Mouse (Mus musculus) cortical plate, adult 2 months (tissue): ENCODE measurements at regions not wholly inside any gene's neighbourhood (a gene's known extent, or its start where the extent isn't known, plus 50 kb on each side); places are given as distances from the start of the nearest gene placed in this dataset.

ENCODE experiments used
- H3K27ac ChIP-seq: fragments of 200-500 bp; 2 replicates; pipeline ENCODE4 v1.5.1; 2012; ENCODE audit warnings: low read length, control low read depth, inconsistent platforms; ENCODE audit not compliant: insufficient read depth
- H3K4me1 ChIP-seq: fragments of 200-500 bp; 2 replicates; pipeline ENCODE4 v1.6.1; 2011; ENCODE audit warnings: low read length; ENCODE audit not compliant: control insufficient read depth, insufficient read depth
- H3K4me3 ChIP-seq: fragments of 200-500 bp; 2 replicates; pipeline ENCODE4 v1.5.1; 2011; ENCODE audit warnings: mild to moderate bottlenecking, low read length, control low read depth; ENCODE audit not compliant: insufficient read depth
- CTCF ChIP-seq: fragments of 200-500 bp; IDR thresholded peaks from 2 replicates; pipeline ENCODE4 v1.5.1; 2011; ENCODE audit warnings: mild to moderate bottlenecking, control low read depth, low read length; ENCODE audit not compliant: insufficient read depth; ENCODE audit errors: extremely low read depth
- POLR2A ChIP-seq: fragments of 200-500 bp; IDR thresholded peaks from 2 replicates; pipeline ENCODE4 v1.6.1; 2011; ENCODE audit warnings: mild to moderate bottlenecking, low read length, control low read depth; ENCODE audit not compliant: insufficient read depth; ENCODE audit errors: extremely low read depth

DNA sequence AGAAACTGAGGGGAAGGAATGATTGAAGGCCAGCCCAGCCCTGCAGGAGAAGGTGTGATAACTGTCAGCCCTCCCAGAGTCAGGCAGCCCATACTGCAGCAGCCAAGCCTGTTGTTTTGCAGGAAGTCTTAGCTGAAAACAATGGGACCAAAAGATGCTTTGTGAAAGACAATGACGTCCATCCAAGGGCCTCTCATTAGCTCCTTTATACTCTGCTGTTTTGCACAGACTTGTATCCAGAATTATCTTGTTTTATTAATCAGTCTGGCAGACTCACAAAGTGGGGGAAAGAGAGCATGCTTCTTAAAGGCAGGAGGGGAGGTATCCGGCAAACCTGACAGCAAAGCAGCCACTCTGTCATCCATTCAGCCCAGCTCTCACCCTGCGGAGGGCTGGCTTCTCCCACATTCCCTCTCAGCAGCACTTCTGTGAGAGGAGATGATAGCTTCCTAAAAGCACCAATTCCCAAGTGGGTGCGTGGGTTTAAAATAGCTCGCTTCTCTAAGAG, 131.9 kb upstream of the Bach2 start:
- peaks cover 3% of the 10 kb centered on the region; the same call in 1 of the 2 replicates for H3K4me1 ChIP-seq
- H3K4me3 ChIP-seq = no peak overlapping the region
- no peak overlapping the region for H3K27ac ChIP-seq
- TF ChIP-seq POLR2A = no peak

DNA sequence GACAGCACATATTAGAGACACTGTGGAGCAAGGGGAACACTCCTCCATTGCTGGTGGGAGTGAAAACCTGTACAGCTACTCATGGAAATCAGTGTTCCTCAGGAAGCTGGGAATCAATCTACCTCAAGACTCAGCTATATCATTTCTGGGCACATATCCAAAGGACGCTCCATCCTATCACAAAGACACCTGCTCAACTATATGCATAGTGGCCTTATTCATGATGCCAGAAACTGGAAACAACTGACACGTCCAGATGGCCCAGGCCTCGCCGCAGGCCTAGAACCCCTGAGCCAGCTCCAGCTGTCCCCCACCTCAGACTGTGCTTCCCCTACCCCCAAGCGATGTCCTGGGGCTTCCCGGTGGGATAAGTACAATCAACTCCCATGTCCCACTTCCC, 116.3 kb upstream of the Bach2 start:
- TF ChIP-seq POLR2A = no peak
- TF ChIP-seq CTCF = no peak
- no peak overlapping the region for H3K27ac ChIP-seq
- no peak overlapping the region for H3K4me3 ChIP-seq
- H3K4me1 ChIP-seq = no peaks in the 10 kb centered on the region

DNA sequence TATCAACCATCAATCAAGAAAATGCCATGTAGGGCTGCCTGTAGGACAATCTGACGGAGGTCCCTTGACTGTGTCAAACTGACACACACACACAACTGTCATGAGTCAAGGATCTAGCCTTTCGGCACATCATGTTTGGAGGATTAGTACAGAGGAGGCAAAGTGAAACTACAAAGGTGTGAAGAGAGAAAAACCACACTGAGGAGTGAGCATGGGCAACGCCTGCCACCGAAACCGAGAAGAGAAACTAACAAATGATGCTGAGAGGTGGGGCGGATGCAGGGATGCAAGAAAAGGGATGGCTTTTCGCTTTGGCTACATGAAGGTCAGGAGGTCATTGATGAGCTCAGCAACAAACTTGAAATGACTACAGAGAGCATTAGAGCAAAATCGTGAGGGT, 111.8 kb upstream of the Bach2 start:
- TF ChIP-seq CTCF (no peak), POLR2A (no peak)
- Histone ChIP-seq H3K27ac (no peak overlapping the region), H3K4me3 (no peak overlapping the region), H3K4me1 (no peaks in the 10 kb centered on the region)

DNA sequence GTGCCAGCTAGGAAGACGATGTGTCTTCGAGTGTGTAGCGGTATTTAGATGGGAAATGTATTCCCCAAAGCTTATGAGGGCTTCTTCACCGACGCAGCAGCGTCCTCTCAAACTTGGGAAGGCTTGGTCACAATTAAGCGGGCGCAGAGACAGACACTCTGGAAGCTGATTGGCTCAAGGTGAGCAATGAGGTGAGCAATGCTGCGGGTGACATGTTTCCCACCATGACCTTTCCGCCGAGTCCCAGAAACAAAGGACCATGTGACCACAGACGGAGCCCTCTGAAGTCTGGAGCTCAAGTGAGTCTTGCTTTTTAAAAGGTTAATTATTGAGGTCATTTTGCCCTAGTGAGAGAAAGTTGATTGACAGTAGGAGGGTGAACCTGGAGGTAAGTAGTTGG, 108.0 kb upstream of the Bach2 start:
- H3K27ac ChIP-seq = no peak overlapping the region
- H3K4me1 ChIP-seq = no peaks in the 10 kb centered on the region
- no peak overlapping the region for H3K4me3 ChIP-seq
- no peak for TF ChIP-seq CTCF
- TF ChIP-seq POLR2A = no peak

DNA sequence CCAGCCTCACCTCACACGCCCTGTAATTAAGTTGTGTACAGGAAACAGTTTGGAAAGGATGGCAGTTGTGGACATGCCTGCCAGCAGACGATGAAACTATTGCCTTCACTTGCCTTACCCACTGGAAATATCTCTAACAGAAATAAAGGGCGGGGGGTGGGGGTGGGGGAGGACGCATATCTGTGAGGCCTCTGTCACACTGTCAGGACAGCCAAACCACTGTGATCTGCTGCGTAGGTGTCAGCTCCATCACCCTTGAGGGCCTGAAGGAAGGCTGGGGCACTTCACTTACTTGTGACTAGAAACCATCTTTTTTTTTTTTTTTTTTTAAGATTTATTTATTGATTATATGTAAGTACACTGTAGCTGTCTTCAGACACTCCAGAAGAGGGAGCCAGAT, 106.8 kb upstream of the Bach2 start:
- no peak overlapping the region for H3K4me3 ChIP-seq
- no peak overlapping the region for H3K27ac ChIP-seq
- H3K4me1 ChIP-seq = no peaks in the 10 kb centered on the region
- no peak for TF ChIP-seq POLR2A
- TF ChIP-seq CTCF = no peak

DNA sequence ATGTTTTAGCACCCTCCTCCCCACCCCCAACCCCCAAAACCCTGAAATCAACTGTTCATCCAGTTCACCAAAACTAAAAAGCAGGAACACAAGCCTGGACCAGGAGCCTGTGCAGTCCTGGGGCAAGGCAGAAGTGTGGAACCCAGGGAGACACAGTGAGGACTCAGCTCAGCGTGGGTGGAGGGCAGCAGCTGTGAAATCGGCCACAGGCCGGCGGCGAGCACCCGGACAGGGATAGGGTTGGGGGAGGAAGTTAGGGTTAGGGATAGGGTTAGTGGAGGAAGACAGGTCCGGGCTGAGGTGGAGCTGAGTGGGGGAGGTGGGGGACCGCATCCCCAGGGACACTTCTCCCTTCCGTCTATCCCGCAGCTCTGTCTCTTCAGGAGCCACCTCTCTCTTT, 102.5 kb upstream of the Bach2 start:
- Histone ChIP-seq H3K4me3 (no peak overlapping the region), H3K27ac (no peak overlapping the region), H3K4me1 (no peaks in the 10 kb centered on the region)
- TF ChIP-seq POLR2A (no peak), CTCF (no peak)

DNA sequence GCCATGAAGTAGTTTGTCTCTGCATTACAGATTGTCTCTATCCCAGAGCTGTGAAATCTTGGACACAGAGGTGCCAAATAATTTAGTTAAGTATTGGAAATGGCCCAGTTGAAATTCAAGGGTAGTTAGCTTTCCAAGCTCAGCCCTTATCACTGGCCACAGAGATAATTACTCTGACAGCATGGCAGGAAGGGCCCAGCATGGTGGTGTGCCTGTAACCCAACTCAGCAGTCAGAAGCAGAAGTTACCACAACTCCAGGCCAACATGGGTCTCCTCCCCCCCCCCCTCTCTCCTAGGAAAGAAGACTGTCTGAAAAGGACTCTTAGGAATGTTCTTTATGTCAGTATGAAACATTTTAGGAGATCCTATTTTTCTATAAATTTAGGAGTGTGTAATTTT, 101.4 kb upstream of the Bach2 start:
- no peak overlapping the region for H3K27ac ChIP-seq
- TF ChIP-seq POLR2A (no peak), CTCF (no peak)
- no peak overlapping the region for H3K4me3 ChIP-seq
- no peaks in the 10 kb centered on the region for H3K4me1 ChIP-seq

DNA sequence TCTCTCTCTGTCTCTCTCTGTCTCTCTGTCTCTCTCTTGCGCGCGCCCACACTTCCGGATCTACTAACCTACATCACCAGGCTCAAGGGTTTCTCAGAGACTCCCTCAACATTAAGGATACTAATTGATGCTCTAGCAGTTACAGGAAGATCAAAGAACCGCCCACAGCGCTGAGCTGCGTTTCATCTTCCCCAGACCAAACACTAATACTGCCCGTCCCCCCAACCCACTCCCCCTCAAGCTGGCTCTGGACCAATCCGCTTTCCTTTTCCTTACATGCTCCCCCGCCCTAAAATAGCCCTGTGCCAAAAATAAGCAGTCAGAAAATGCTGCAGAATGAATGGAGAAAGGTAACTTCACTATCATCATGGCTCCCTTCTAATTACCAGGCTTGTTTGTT, 100.6 kb upstream of the Bach2 start:
- Histone ChIP-seq H3K27ac (no peak overlapping the region), H3K4me3 (no peak overlapping the region), H3K4me1 (no peaks in the 10 kb centered on the region)
- TF ChIP-seq POLR2A (no peak), CTCF (no peak)

DNA sequence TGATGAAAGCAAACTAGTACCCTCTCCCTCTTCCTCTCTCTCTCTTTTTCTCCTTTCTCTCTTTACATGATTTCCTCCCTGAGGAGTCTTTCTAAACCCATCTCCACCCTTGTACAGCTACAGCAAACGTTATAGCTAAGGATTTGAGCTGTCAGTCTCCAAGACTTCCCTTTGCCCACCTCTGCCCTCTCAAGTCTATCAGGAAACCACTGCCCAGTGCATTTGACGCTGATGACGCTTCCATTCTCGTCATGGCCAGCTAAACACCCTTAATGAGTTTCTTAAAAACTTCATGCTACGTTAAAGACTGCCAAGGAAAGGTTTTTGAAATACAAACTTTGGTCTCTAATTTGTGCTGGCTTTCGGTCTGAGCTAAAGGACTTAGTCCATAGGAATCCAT, 99.0 kb upstream of the Bach2 start:
- no peak overlapping the region for H3K4me3 ChIP-seq
- no peaks in the 10 kb centered on the region for H3K4me1 ChIP-seq
- TF ChIP-seq POLR2A = no peak
- H3K27ac ChIP-seq = no peak overlapping the region

DNA sequence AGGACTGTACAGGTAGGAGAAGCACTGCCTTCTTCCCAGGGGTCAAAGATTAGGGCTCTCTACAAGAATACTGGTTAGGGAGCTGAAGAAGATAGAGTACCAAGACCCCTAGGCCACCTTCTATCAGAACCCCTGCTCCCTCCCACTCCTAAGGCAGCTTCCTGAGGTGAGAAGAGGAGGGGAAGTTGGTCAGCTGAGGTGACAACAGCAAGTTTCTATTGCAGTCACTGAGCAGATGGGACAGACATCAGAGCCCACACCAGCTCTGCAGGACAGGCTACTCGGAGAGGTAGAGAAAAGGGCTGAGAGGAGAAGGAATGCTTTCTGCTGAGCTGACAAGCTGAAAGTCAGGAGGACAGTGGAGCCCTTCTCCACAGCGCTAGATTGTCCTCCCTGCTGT, 98.5 kb upstream of the Bach2 start:
- no peaks in the 10 kb centered on the region for H3K4me1 ChIP-seq
- no peak overlapping the region for H3K27ac ChIP-seq
- TF ChIP-seq POLR2A = no peak
- TF ChIP-seq CTCF = no peak
- H3K4me3 ChIP-seq = no peak overlapping the region

DNA sequence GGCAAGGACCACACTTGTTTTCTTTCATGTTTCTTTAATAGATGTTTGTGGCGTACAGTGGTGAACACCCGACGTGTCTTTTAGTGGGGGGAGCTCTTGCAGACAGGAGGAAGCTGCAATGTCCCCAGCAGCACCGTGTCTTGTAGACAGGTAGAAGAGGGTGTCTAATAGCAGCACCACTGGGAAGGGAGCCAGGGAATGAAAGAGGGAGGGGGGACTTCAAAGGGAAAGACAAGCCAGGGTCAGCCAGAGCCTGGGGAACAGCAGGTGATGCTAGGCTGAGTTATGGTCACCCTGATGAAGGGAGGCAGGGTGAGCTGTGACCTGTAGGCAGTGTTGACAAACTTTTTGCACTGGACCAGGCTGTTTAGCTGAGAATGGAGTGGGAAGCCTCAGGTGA, 96.4 kb upstream of the Bach2 start:
- Histone ChIP-seq H3K4me1 (no peaks in the 10 kb centered on the region), H3K27ac (no peak overlapping the region), H3K4me3 (no peak overlapping the region)
- TF ChIP-seq CTCF (no peak), POLR2A (no peak)

DNA sequence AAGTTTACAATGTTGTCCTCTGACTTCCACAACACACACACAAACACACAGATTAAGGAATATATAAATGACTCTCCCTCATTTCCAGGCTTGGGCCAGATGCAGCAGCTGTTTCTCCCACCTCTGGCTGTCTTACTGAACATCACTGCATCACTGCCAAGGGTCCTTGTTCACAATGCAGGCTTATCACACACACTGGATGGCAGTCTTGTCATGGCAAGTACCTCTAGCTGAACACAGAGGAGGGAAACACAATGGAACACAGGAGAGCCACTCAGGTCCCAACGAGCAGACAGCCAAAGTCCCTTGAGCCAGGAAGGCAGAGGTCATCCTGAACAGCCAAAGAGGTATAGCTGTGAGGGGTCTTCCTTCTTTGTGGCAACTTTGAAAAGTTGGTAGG, 91.5 kb upstream of the Bach2 start:
- H3K27ac ChIP-seq = no peak overlapping the region
- no peak overlapping the region for H3K4me3 ChIP-seq
- no peaks in the 10 kb centered on the region for H3K4me1 ChIP-seq
- no peak for TF ChIP-seq POLR2A
- TF ChIP-seq CTCF = no peak
